Mouse (Mus musculus) C2C12 (cell line): ENCODE data around the gene Siglec1.

ENCODE experiments used
- CTCF ChIP-seq: IDR thresholded peaks from one replicate; pipeline ENCODE4 v1.5.1; 2011; ENCODE audit not compliant: control insufficient read depth, insufficient read depth, insufficient read length
- MAX ChIP-seq: IDR thresholded peaks from one replicate; pipeline ENCODE4 v1.6.1; 2011; ENCODE audit warnings: mild to moderate bottlenecking, control low read depth

- TF ChIP-seq MAX, result no peak
- no peak for TF ChIP-seq CTCF
These were observed 32.5 kb upstream of the Siglec1 start for GRCm38 (mm10) chr2:131118968-131119574.
